Mouse (Mus musculus) ovary, adult 18-20 months (tissue): Measurements from ENCODE around the gene Map3k15.

Experiments used
- DNase-seq: peaks from one replicate; pipeline ENCODE4 v3.0.0; 2022; ENCODE audit warnings: low spot score, mixed read lengths

The Map3k15 gene

GRCm38 (mm10) chrX:160135719-160136118 is 147.5 kb downstream of the Map3k15 start:
- DNase-seq, result no peak

- no peak for DNase-seq
Measured at GRCm38 (mm10) chrX:160136153-160136552, 147.9 kb downstream of the Map3k15 start.

- DNase-seq, result peak; percentile 3
Measured at GRCm38 (mm10) chrX:160137177-160137860, 149.1 kb downstream of the Map3k15 start.

DNA sequence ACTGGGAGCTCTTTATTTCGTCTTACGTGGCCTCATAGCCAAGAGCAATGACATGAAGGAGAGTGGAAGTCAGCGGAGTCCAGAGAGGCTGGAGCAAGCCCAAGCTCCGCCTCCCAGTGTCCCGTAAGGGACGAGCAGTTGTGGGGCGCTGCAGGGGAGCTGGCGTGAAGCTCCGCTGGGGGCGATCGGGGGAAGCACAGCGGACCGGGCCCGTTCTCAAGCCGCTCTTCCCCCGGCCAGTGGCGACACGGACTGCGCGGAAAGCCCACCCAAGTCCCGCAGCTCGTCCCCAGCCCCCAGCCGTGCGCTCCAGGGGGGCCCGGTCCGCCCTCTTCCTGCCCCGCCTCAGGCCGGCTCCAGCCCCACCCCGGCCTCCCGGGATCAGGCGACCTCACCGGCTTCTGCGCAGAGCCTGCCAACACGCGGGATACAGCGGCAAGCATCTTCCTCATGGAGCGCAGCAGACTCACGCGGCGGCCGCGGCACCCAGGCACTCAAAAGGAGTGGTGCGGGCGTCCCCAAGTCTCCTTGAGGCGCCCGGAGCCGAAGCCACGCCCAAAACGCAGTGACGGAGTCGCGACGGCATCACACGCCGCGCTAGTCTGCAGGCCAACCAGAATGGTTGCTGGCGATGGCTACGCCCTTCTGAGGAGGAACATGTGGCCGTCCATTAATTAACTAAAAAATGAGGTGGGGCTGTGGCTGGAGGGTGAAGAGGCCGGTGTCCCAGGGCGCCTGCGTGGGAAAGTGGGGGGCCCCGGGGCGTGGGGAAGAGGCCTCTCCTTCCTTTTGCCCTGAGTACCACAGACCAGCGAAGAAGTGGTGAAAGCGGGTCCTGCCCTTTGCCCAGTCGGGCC is 149.9 kb downstream of the Map3k15 start, which contains the start of gene Pdha1:
Gene Pdha1, minus strand, starts transcription at position 553 of the 857 bp plus-strand sequence.
- peak; percentile 81 for DNase-seq

DNA sequence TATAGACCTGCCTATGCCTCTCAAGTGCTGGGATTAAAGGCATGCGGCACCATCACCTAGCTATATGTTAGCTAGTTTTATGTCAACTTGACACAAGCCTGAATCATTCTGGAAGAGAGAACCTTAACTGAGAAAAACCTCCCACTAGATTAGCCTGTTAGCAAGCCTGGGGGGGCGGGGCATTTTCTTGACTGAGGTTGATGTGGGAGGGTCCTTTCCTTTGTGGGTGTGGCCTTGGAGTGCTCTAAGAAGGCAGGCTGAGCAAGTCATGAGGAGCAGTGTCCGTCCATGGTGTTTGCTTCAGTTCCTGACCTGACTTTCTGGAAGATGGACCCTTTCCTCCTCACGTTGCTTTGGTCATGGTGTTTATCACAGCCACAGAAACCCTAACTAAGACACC is 158.6 kb downstream of the Map3k15 start:
- DNase-seq, result no peak

GRCm38 (mm10) chrX:160147406-160147805 is 159.2 kb downstream of the Map3k15 start:
- no peak for DNase-seq

DNA sequence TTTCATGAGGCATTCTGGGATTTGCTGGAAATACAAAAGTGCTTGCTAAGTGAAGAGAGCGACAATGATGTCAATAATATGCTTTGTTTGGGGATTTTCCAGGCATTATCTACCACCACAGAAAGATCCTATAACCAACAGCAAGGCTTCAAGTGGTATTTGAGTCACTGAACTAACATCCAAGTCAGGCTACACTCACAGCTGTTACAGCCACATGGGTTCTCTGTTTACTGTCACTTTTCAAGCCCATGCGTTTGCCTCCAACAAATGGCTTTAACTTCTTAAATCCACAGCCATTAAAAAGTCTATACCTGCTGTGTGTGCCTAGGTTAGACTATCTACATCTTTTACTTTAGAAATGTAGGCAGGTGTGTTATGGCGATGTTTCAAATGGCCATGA is 160.6 kb downstream of the Map3k15 start:
- no peak for DNase-seq

- no peak for DNase-seq
Measured at GRCm38 (mm10) chrX:160153147-160153815, 165.0 kb downstream of the Map3k15 start.

DNA sequence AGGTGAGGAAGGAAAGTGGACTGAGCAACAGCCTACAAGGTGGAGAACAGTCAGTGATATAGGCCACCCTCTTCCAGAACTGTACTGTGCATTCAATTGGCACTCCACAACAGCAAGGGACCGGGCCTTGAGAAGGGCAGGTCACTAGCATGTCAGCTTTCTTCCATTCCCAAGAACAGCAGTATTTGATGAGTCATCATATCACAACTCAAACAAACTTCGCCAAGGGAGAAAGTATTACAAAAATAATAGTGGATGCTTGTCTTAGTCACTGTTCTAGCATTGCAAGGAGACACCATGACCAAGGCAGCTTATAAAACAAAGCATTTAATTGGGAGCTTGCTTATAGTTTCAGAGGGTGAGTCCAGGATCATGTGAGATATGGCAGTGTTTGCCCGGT is 176.0 kb downstream of the Map3k15 start:
- no peak for DNase-seq

DNA sequence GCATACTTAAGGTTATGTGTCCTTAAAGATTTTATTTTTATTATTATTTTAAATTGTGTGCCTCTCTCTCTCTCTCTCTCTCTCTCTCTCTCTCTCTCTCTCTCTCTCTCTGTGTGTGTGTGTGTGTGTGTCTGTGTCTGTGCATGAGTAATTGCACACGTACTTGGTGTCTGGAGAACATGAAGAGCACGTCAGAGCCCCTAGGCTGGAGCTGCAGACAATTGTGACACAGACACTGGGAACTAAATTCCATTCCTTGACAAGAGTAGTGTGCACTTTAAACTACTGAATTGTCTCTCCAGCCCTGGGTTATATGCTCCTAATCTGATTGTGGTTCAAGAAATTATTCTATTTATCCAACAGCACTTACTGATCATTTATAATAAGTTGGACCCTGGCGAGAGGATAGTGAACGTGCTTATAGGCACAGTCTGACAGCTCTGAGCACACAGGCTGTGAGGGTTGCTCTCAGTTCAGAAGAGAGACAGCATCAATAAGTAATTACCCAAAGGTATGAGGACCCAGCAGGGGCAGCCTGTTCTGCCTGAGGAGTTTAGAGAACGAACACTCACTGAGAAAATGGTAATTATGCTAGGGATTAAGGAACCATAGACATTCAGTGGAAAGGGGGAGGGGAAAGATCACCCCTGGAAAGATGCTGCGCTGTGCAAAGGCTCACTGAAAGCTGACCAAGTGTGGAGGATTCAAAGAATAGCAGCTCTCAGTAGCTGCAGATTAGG is 178.2 kb downstream of the Map3k15 start:
- no peak for DNase-seq

GRCm38 (mm10) chrX:160170150-160170549 is 181.9 kb downstream of the Map3k15 start:
- DNase-seq, result no peak
